Mouse (Mus musculus): ENCODE results near the gene Crct1.

Crct1 gene

DNA sequence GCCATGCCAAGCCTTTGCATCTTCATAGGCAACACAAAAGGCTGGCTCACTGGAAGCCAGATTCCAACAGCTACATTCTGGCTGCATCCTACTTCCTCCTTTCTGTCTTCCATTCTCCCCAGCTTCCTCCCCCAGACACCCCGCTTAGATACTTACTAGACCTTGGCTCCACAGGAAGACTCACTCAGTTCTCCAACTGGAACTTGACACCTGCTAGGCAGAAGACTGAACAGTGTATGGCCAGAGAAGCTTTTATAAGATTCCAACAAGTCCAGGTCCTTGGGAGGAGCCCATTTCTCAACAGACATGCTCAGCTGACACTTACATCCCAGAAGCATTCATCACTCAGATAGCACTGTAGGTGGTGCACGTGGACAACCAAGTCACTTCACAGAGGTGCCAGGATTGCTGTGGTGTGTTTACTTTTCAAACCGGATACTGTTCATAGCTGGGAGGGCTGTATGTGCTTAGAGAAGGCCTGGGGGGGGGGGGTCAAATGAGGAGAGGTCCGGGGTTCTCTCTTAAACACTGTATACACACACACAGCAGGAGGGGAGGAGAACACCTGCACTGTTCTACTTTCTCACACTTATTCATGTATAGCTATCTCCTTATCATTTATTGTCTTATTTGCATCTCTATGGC lies at the start of gene Crct1:
TSS of gene Crct1 (minus strand) at position 228 of the 645 bp plus-strand sequence.
- ATAC-seq (ENCODE audit: insufficient number of reproducible peaks, low FRiP score, low TSS enrichment), result no peak

DNA sequence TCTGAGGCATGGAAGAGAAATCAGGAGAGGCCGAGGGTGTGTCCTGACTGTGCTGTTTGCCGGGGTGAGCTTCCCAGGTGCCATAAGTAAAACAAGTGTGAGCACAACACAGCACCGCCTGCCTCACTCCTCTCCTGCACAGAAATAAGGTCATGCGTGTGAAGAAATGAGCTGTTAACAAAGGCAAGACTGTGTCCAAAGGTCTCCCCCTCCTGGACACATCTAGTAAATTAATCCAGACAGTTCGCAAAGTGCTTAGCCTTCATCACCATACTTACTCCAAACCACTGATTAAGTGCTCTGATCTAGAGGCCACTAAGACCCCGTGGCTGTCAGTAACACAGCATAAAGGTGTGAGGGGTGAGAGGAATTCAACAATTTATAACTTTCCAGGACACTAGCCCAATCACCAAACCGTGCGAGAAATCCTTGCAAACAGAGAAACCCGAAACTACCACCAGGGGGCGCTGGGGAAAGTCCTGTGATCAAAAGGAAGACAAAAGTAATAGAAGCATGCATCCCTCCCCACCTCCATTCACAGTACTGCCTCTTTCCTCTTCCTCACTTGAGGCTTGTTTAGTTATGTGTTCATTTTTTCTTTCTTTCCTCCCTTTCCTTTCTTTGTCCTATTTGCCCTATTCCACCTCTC lies 37.5 kb upstream of the Crct1 start:
- ATAC-seq (ENCODE audit: insufficient number of reproducible peaks, low FRiP score, low TSS enrichment), result no peak

- ATAC-seq (ENCODE audit: insufficient number of reproducible peaks, low FRiP score, low TSS enrichment), result no peak
These were observed 34.7 kb upstream of the Crct1 start for GRCm38 (mm10) chr3:93050182-93050581.

GRCm38 (mm10) chr3:93031450-93031849 lies 16.0 kb upstream of the Crct1 start:
- peak; percentile 82; the same call in 1 of the 2 replicates for ATAC-seq (ENCODE audit: insufficient number of reproducible peaks, low FRiP score, low TSS enrichment)

DNA sequence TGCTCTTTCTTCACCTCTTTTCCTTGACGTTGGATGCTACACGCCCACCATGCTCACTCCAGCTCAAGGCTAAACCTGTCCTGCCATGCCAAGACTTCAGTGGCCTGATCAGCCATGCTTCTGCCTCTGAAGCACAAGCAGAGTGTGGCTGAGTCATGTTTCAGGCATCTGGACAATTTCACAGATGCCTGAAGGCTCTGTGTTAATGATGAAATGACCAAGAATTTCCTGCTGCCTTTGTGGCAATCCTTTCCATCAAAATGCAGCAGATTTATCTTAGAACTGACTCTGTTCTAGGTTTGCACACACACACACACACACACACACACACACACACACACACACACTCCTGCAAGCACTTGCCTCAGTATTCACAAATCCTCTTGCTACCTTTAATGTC lies 10.0 kb upstream of the Crct1 start:
- ATAC-seq (ENCODE audit: insufficient number of reproducible peaks, low FRiP score, low TSS enrichment), result no peak

- ATAC-seq (ENCODE audit: insufficient number of reproducible peaks, low FRiP score, low TSS enrichment), result no peak
These were observed 8.1 kb upstream of the Crct1 start for GRCm38 (mm10) chr3:93023411-93024184.

- ATAC-seq (ENCODE audit: insufficient number of reproducible peaks, low FRiP score, low TSS enrichment), result no peak
These were observed 5.7 kb upstream of the Crct1 start for GRCm38 (mm10) chr3:93021171-93021570.

DNA sequence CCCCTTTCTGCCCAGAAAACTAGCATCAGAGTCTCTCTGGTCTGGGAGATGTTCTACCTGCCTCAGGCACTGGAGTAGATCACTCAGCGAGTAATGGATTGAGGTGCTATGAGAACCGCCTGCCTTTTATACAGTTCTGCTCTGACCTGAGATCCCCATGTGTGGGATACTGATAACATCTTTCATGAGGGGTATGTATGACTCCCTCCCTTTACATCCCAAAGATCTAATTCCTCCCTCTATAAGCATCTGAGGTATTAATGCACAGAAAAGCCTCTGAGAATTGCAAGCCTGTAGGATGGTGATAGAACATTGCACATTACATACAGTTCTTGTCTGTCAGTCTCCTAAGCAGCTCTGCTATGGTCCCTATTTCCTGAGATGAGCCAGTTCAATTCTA lies 3.5 kb upstream of the Crct1 start, which contains the start of gene Lce1m:
TSS of gene Lce1m (minus strand) at position 101 of the 400 bp plus-strand sequence.
- ATAC-seq (ENCODE audit: insufficient number of reproducible peaks, low FRiP score, low TSS enrichment), result no peak

DNA sequence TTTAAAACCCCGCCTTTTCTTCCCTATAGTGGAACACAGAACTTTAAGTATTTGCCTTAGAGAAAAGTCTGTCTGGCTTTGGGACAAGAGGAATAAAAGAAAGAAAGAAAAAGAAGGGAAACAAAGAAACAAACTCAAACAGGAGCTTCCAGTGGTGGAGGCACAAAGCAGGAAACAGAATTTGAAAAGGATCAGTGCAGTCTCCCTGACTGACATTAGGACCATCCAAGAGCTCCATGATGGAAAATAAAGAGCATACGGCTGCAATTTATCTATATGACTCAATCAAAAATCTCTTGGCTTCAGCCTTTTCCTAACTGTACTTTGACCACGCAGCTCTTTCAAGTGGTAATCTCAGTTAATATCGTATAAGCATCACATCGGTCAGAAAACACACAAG lies 616 bp downstream of the Crct1 start:
- ATAC-seq (ENCODE audit: insufficient number of reproducible peaks, low FRiP score, low TSS enrichment), result no peak

- ATAC-seq (ENCODE audit: insufficient number of reproducible peaks, low FRiP score, low TSS enrichment), result peak; percentile 27; the same call in 1 of the 2 replicates
These were observed 1.1 kb downstream of the Crct1 start for GRCm38 (mm10) chr3:93014378-93014801.

GRCm38 (mm10) chr3:93002843-93003242 lies 12.6 kb downstream of the Crct1 start:
- no peak for ATAC-seq (ENCODE audit: insufficient number of reproducible peaks, low FRiP score, low TSS enrichment)

DNA sequence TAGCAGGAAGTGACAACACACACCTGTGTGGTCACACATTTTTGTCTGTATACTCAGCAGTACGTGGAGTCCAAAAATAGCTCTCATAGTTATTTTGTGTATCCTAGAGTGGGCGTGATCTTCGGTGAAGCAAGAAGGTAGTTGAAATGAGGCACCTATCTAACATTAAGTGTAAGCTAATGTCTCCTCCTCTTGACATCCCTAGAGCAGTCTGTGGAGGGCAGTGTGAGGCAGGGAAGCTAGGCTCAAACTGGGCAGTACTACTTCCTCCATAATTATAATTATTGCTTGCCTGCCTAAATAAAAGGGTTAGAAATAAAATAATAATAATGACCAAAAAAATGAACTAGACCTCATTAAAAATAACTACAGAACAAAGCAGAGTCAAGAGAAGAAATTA lies 14.9 kb downstream of the Crct1 start:
- no peak for ATAC-seq (ENCODE audit: insufficient number of reproducible peaks, low FRiP score, low TSS enrichment)

DNA sequence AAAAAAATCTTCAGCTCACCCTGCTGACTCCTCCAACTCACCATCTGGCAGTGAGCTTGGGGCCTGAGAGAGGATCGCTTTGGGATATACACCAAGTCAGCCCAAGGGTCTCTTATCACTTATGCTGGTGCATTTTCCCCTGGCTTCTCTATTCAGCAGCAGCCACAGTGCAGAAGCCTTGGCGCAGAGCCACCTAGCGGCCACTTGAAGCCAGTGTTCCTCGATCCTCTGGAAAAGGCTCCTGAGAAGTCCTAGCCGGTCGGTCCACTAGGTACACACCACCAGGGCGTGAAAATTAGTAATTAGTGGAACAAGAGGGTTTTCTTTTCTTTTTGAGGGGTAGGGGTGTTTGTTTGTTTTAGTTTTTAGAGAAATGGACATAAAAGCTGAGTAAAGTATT lies 16.8 kb downstream of the Crct1 start:
- peak; percentile 87; the same call in 1 of the 2 replicates for ATAC-seq (ENCODE audit: insufficient number of reproducible peaks, low FRiP score, low TSS enrichment)

DNA sequence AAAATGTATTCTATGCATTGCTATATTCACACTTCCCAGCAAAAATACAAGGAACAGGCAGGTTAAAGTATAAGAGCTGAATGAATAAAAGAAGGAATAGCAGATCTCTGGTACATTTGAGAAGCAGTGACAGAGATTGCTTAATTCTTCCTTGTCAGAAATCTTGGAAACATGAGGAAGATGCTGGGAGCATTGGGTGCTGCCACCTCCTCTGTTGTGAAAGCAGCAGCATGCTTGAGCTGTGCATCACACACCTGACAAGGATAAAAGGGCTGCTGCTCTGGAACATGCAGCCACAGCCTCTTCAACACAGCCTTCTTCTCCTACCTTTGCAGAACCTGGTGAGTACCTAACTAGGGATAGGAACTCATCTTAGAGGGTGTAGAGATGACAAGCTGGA lies 23.6 kb downstream of the Crct1 start, which contains the start of gene Lce3f:
TSS of gene Lce3f (plus strand) at position 301 of the 400 bp plus-strand sequence.
- ATAC-seq (ENCODE audit: insufficient number of reproducible peaks, low FRiP score, low TSS enrichment), result no peak

GRCm38 (mm10) chr3:92978484-92978883 lies 37.0 kb downstream of the Crct1 start:
- ATAC-seq (ENCODE audit: insufficient number of reproducible peaks, low FRiP score, low TSS enrichment), result no peak

DNA sequence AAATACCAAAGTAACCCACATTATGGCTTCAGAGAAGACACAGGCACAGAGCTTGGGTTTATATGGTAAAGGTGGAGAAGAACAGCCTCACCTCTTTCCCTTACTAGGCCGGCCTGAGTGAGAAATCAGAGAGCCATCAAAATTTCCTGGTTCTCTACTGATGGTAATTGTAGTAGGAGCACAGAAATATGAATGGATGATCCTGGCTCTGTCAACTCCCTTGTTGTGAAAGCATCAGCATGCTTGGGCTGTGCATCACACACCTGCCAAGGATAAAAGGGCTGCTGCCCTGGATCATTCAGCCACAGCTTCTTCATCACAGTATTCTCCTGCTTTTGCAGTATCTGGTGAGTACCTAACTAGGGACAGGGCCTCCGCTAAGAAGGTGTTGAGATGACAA lies 48.7 kb downstream of the Crct1 start, which contains the start of gene Lce3e:
TSS of gene Lce3e (plus strand) at position 301 of the 400 bp plus-strand sequence.
- no peak for ATAC-seq (ENCODE audit: insufficient number of reproducible peaks, low FRiP score, low TSS enrichment)

Measured in cerebellum, adult (tissue).